Mouse (Mus musculus) liver, postnatal 0 days (tissue): ENCODE measurements around the gene Eid2.

Source experiments
- CTCF ChIP-seq: sonication (generic); IDR thresholded peaks from 2 replicates; pipeline ENCODE4 v1.5.1; 2016; ENCODE audit warnings: antibody characterized with exemption, low read depth
- EP300 ChIP-seq: IDR thresholded peaks from 2 replicates; pipeline ENCODE4 v1.6.1; 2016; ENCODE audit warnings: antibody characterized with exemption, low read depth, mild to moderate bottlenecking

GRCm38 (mm10) chr7:28251976-28252375 lies 15.7 kb upstream of the Eid2 start:
- no peak for TF ChIP-seq CTCF
- no peak for TF ChIP-seq EP300
